Mouse (Mus musculus): Measurements from ENCODE around the gene Olfr1061. TPM values are rescaled to one million over a fixed set of nuclear protein-coding genes. Genes with fewer than 3 reads are reported as not detected.
"Not testable (repeated sequence)": the region's sequence is repeated elsewhere in the genome, so short reads cannot be mapped to it uniquely, and the experiment has no call there.

Gene Olfr1061
- not detected in 2 replicates for polyA plus RNA-seq (2015; fragmentation: Nextera tagmentation; extraction: Ambion mirVana)

DNA sequence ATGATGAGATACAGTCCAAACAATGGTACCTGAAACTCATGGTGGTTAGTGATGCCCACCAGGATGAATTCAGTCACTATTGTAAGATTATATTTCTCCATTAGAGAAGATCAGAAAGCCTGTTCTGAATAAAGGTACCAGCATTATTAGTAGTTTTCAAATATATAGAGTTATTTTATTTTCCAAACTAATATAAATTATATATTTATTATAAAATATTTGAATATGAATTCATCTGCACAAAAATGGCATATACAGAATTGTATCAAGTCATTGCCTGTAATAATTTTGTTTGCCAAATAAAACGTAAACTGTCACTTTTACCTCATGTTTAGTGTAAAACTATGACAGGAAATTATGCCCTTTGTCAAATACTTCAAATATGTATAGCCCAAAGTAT is at the start of gene Olfr1061:
Gene Olfr1061 (minus strand): TSS at position 101 of the 400 bp plus-strand sequence.
- Histone ChIP-seq H3K27ac (no peak within 1 kb of the TSS), H3K4me3 (no peak within 1 kb of the TSS), H3K4me2 (no peak within 1 kb of the TSS), H3K9me3 (no peaks in the 10 kb centered on the region), H3K4me1 (no peaks in the 10 kb centered on the region), H3K9ac (no peak within 1 kb of the TSS), H3K27me3 (no peaks in the 10 kb centered on the region), H3K36me3 (no peaks in the 10 kb centered on the region)
- WGBS: 64% methylated on average over 1 of the region's 1 CpGs
- ATAC-seq (ENCODE audit: borderline replicate concordance, extremely low read depth, low FRiP score, low TSS enrichment): no peak

DNA sequence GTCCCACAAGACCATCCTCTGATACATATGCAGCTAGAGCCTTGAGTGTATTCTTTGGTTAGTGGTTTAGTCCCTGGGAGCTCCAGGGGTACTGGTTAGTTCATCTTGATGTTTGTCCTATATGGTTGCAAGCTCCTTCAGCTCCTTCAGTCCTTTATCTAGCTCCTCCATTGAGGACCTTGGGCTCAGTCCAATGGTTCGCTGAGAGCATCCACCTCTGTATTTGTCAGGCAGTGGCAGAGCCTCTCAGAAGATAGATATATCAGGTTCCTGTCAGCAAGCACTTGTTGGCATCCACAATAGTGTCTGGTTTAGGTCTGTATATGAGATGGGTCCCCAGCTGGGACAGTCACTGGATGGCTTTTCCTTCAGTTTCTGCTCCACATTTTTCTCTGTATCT is 46.6 kb upstream of the Olfr1061 start:
- H3K9ac ChIP-seq: no peak overlapping the region
- H3K9me3 ChIP-seq: no peaks in the 10 kb centered on the region
- H3K27me3 ChIP-seq: no peaks in the 10 kb centered on the region
- no peak overlapping the region for H3K4me2 ChIP-seq
- H3K4me3 ChIP-seq: no peak overlapping the region
- no peaks in the 10 kb centered on the region for H3K36me3 ChIP-seq
- WGBS: 57% methylated on average over 1 of the region's 1 CpGs
- H3K4me1 ChIP-seq: no peaks in the 10 kb centered on the region
- ATAC-seq (ENCODE audit: borderline replicate concordance, extremely low read depth, low FRiP score, low TSS enrichment): no peak
- no peak overlapping the region for H3K27ac ChIP-seq

DNA sequence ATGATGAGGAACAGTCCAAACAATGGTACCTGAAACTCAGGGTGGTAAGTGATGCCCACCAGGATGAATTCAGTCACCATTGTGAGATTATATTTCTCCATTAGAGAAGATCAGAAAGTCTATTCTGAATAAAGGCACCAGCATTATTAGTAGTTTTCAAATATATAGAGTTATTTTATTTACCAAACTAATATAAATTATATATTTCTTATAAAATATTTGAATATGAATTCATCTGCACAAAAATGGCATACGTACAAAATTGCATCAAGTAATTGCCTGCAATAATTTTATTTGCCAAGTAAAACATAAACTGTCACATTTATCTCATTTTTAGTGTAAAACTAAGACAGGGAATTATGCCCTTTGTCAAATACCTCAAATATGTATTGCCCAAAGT is 42.3 kb upstream of the Olfr1061 start, which contains the start of gene Olfr1066:
Gene Olfr1066 (minus strand): TSS at position 101 of the 400 bp plus-strand sequence.
- no peaks in the 10 kb centered on the region for H3K9me3 ChIP-seq
- no peaks in the 10 kb centered on the region for H3K36me3 ChIP-seq
- H3K4me3 ChIP-seq: no peak within 1 kb of the TSS
- 71% methylated on average over 1 of the region's 1 CpGs for WGBS
- H3K4me1 ChIP-seq: no peaks in the 10 kb centered on the region
- no peak within 1 kb of the TSS for H3K9ac ChIP-seq
- no peak within 1 kb of the TSS for H3K4me2 ChIP-seq
- no peak for ATAC-seq (ENCODE audit: borderline replicate concordance, extremely low read depth, low FRiP score, low TSS enrichment)
- no peak within 1 kb of the TSS for H3K27ac ChIP-seq
- no peaks in the 10 kb centered on the region for H3K27me3 ChIP-seq

DNA sequence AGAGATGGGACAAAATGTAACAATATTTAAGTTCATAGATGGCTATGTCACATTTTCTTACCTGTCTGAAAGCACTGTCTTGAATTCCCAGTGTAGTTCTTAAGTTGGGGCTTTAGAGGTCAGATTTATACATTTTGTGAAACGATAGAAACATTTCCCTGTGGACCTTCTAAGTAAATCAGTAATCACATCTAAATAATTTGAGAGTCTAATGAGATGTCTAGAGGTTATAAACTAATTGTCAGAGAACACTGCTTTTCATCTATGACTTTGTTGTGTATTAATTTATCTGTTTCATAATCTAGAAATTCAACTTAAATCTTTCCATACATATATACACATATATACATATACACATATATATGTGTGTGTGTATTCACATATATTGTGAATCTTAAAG is 36.6 kb upstream of the Olfr1061 start, which contains the start of gene Olfr1065:
Gene Olfr1065 (minus strand): TSS at position 101 of the 400 bp plus-strand sequence.
- H3K4me1 ChIP-seq; H3K4me3 ChIP-seq; H3K27ac ChIP-seq; H3K4me2 ChIP-seq; H3K36me3 ChIP-seq; H3K27me3 ChIP-seq; ATAC-seq (ENCODE audit: borderline replicate concordance, extremely low read depth, low FRiP score, low TSS enrichment); H3K9me3 ChIP-seq; H3K9ac ChIP-seq: not testable (repeated sequence)
- 25% methylated on average over 1 of the region's 1 CpGs for WGBS

DNA sequence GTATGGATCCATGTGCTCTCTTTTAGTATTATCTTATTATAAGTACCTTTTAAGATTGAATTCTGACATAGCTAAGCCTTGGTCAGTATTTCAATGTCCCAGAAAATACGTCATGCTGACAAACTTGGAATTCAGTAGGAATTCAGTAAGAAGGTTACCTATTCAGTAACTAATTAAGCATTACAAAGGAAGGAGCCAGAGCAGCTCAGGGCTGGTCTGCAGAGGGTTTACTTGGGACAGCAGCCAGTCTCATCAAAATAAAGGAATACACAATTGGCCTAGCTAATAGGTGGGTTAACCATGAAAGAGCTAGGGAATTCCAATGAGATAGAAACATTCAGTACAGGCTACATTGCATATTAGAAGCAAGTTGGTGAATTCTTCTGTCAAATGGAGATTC is 28.3 kb upstream of the Olfr1061 start:
- H3K4me2 ChIP-seq; H3K9me3 ChIP-seq; H3K27me3 ChIP-seq; H3K36me3 ChIP-seq; H3K27ac ChIP-seq; ATAC-seq (ENCODE audit: borderline replicate concordance, extremely low read depth, low FRiP score, low TSS enrichment); H3K9ac ChIP-seq; H3K4me3 ChIP-seq; H3K4me1 ChIP-seq: not testable (repeated sequence)
- 73% methylated on average over 1 of the region's 1 CpGs for WGBS

DNA sequence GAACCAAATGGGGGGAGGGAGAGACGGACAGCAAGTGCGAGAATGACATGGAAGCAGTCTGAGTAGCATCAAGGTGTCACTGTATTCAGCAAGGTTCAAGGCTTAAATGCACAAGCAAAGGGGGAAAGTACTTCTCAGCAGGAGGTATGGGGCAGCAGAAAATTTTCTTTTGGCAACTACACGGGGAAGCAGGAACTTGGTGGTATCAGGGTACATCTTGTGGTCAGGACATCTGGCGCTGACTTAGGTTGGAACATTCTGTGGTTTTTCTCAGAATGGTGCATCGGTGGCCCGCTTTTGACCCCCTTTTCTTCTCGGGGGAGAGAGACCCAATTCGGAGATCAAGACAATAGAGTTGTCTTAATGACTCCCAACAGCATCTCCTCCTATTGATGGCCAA is 14.7 kb upstream of the Olfr1061 start:
- not testable (repeated sequence) for H3K9me3 ChIP-seq; H3K27ac ChIP-seq; H3K4me2 ChIP-seq; H3K4me3 ChIP-seq; H3K36me3 ChIP-seq; ATAC-seq (ENCODE audit: borderline replicate concordance, extremely low read depth, low FRiP score, low TSS enrichment); H3K27me3 ChIP-seq; H3K9ac ChIP-seq; H3K4me1 ChIP-seq
- WGBS: 86% methylated on average over 8 of the region's 8 CpGs

DNA sequence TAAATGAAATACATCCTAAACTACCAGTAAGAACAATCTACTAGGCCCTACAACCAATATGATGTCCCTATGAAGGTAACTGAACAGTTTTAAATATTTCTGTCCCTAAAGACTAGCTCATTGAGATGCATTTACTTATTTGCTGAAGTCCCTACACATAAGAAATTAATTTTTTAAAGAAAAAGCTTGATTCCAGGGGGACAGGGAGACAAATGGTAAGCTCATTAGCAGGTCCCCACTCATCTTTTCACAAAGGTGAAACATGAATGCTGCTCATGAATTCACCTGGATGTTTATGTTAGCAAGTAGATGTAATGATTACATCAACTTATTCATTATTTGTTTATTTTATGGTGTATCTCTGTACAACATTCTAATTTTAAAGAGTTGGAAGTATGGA is 12.8 kb upstream of the Olfr1061 start, which contains the start of gene Olfr1062:
Gene Olfr1062 (minus strand): TSS at position 101 of the 400 bp plus-strand sequence.
- not testable (repeated sequence) for H3K36me3 ChIP-seq; H3K9ac ChIP-seq; H3K4me1 ChIP-seq; H3K4me2 ChIP-seq; H3K9me3 ChIP-seq; ATAC-seq (ENCODE audit: borderline replicate concordance, extremely low read depth, low FRiP score, low TSS enrichment); H3K27ac ChIP-seq; H3K4me3 ChIP-seq; H3K27me3 ChIP-seq

DNA sequence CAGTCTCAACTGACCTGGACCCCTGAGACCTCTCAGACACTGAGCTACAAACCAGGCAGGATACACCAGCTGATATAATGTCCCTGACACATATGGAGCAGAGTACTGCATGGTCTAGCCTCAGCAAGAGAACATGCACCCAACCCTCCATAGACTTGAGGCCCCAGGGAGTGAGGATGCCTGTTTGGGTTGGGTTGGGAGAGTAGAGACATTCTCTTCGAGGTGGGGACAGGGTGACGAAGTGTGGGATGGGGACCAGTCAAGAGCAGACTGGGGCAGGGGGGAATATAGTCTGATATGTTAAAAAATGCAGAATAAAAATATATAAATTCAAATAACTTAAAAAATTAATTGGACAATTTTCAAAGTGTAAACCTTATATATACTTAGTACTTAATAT is 18.7 kb downstream of the Olfr1061 start:
- Histone ChIP-seq H3K4me1 (no peaks in the 10 kb centered on the region), H3K27ac (no peak overlapping the region), H3K9ac (no peak overlapping the region), H3K9me3 (no peaks in the 10 kb centered on the region), H3K4me2 (no peak overlapping the region), H3K27me3 (no peaks in the 10 kb centered on the region), H3K4me3 (no peak overlapping the region), H3K36me3 (no peaks in the 10 kb centered on the region)
- WGBS: 75% methylated on average over 2 of the region's 2 CpGs
- ATAC-seq (ENCODE audit: borderline replicate concordance, extremely low read depth, low FRiP score, low TSS enrichment): no peak

DNA sequence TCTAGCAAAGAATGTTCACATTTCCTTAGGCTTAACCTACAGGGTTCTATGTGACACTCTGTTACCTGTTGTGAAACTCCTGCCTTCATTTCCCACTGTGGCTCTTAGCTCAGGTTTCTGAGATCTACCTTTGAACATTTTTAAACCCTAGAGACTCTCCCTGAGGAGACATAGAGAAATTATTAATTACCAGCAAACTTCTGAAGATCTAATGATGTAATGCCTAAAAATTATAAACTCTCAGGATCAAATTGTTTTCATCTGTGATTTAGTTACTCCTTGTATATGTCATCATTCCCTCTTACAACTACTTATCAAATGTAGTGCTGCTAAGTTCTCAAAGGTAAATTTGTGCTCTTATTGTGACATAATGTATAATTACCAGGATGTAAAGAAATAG is 25.4 kb downstream of the Olfr1061 start, which contains the start of gene Olfr1058:
Gene Olfr1058 (minus strand): TSS at position 101 of the 400 bp plus-strand sequence.
- H3K9me3 ChIP-seq; H3K4me2 ChIP-seq; H3K4me3 ChIP-seq; H3K27ac ChIP-seq; H3K27me3 ChIP-seq; H3K4me1 ChIP-seq; ATAC-seq (ENCODE audit: borderline replicate concordance, extremely low read depth, low FRiP score, low TSS enrichment); H3K9ac ChIP-seq; H3K36me3 ChIP-seq: not testable (repeated sequence)

DNA sequence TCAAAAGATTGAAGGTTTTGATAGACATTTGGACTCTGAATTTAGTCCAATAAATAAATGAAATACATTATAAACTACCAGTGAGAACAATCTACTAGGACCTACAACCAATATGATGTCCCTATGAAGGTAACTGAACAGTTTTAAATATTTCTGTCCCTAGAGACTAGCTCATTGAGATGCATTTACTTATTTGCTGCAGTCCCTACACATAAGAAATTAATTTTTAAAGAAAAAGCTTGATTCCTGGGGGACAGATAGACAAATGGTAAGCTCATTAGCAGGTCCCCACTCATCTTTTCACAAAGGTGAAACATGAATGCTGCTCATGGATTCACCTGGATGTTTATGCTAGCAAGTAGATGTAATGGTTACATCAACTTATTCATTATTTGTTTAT is 35.6 kb downstream of the Olfr1061 start, which contains the start of gene Olfr1057:
Gene Olfr1057 (minus strand): TSS at position 101 of the 400 bp plus-strand sequence.
- H3K9me3 ChIP-seq: no peaks in the 10 kb centered on the region
- no peak within 1 kb of the TSS for H3K9ac ChIP-seq
- ATAC-seq (ENCODE audit: borderline replicate concordance, extremely low read depth, low FRiP score, low TSS enrichment): no peak
- no peaks in the 10 kb centered on the region for H3K27me3 ChIP-seq
- H3K4me3 ChIP-seq: no peak within 1 kb of the TSS
- H3K36me3 ChIP-seq: no peaks in the 10 kb centered on the region
- H3K4me1 ChIP-seq: no peaks in the 10 kb centered on the region
- no peak within 1 kb of the TSS for H3K27ac ChIP-seq
- no peak within 1 kb of the TSS for H3K4me2 ChIP-seq

DNA sequence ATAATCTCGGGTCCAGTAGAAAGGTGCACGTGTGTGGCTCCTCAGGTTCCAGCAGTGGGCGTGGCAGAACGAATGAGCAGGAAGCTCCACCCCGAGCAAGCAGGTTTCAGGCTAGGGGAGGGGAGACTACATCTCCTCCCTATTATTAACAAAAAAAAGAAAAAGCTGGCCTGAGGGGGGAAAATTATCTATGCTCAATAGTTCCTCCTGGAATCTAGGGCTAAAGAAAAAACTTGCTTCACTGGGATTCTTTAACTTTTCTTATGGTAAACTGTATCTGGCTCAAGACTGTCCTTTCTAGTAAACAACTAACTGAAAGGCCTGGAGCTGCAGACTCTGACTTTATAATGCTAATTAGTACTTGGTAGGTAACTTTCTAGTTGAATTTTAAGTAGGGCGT is 47.5 kb downstream of the Olfr1061 start:
- H3K4me2 ChIP-seq; H3K9me3 ChIP-seq; H3K4me1 ChIP-seq; H3K36me3 ChIP-seq; H3K27me3 ChIP-seq; H3K27ac ChIP-seq; H3K4me3 ChIP-seq; ATAC-seq (ENCODE audit: borderline replicate concordance, extremely low read depth, low FRiP score, low TSS enrichment); H3K9ac ChIP-seq: not testable (repeated sequence)
- WGBS: 50% methylated on average over 1 of the region's 6 CpGs
